Mouse (Mus musculus) brain, adult 2 months (tissue): ENCODE measurements at regions not wholly inside any gene's neighbourhood (a gene's known extent, or its start where the extent isn't known, plus 50 kb on each side); places are given as distances from the start of the nearest gene placed in this dataset.

Source experiments
- DNase-seq: peaks from one replicate; pipeline ENCODE4 v3.0.0; 2011; ENCODE audit warnings: low read depth, low spot score

DNA sequence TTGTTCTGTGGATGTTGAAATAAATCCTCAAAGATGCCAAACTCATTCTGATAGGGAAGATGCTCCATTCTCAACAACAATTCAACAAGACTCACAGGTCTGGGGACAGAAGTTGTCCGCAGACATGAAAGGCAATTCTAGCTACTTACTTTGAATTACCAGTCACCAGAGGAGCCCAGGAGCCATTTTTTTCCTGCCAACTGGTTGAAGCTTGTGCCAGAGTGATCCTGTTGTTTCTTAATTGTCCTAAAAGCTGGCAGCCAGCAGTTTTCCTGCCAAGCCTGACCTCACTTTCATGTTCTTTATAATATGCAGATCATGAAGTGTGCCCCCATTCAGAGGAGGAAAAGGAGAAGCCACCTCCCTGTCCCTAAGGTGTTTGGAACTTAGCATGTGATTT, 110.0 kb upstream of the Ankrd1 start:
- DNase-seq = no peak

DNA sequence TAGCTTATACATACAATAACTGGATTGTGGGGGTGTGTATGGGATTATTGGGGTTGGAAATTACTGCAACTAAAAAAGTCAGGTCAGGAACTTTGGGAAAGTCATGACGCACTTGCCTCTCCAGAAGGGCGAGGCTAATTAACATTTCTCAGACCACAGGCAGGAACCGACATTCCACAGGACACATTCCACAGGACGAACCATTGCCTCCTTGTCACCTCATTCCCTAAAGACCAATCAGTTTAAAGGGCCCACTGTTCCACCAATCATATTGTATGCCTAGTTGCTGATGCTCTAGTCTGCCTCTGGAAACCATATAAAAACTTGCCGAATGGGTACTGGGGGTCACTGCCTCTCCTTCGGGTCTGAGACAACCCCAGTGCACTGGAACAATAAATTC, 113.0 kb upstream of the Pcgf5 start:
- DNase-seq = no peak

DNA sequence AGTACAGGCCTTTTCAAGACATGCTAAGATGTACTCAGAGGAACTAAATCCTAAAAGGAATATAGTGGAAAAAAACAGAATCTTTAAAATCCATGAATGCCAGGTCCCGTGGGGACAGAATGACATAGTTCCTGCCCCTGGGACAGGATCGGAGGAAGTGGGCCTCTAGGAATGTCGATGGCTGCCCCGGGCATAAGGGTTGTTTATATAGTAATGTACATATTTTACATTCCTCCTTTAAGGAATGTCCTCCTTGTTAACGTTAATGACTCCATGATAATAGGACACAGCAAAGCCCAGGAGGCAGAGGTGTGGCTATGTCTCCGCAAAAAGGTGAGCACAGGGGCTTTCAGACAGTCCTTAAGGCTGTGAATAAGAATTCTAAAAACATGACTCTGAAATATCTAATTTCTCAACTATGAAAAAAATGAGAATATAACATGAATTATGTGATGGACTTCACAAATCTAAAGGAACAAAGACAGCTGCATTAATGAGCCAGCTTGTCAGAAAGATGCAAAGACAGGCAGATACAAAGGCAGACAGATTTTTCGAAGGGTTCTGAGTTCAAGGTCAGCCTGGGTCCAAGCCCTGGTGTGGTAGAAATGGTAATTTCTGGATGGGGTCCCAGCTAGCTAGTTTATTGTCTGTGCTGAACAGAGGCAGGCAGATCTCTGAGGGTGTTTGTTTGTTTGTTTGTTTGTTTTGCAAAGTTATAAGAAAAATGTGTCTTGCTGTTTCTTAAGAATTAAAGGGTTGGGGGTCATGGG, 111.3 kb upstream of the Pcgf5 start:
- DNase-seq = no peak

DNA sequence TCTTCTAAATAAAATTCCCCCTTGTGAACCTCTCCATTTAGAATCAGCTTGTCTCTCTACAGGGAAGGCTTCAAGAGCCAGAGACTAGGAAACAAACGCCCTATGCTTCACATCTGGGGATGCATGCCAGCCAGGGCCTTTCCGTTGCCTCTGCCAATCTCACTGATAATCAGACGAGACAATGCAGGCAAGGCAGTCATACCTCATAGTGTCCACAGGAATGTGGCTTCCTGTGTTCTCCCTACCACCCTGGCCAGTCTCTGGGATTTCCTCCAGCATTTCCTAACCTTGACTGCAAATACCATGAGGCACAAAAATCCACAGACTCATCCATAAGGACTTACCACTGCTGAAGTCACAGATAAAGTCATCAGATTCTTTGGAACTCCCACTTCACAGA, 110.4 kb upstream of the Pcgf5 start:
- no peak for DNase-seq

DNA sequence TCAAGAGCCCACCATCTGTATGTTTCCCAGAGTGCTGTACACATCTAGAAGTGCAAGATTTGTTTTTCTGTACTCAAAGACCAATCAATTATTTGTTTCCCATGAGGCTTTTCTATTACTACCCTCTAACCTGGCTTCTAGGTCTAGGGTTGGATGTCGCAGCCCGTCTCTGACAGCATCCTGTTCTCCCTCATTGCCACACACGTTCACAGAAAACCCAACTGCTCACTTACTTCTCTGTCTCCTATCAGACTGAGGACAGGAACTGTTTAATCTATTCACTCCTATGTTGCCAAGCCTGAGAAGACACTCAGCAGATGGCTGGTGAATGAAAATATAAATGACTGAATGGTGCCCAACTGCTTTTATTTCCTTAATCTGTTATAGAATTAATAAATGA, 109.6 kb upstream of the Pcgf5 start:
- DNase-seq = no peak

DNA sequence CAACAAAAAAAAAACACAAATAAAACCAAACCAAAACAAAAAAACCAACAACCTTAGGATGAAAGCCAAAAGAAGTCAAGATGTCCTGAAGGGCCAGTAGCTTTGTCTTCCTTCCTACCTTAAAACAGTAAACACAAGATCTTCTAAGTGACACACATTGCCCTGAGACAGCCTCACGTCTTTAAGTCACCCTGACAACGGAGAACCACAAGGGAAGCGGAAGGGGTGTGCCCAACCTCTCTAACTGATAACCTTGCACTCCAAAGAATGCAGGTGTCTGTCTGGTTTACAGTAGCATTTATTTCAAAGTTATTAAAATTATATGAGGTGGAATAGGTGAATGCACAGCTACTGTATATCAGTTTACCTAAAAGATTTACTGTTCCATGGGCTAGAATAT, 105.7 kb upstream of the Pcgf5 start:
- DNase-seq = no peak

DNA sequence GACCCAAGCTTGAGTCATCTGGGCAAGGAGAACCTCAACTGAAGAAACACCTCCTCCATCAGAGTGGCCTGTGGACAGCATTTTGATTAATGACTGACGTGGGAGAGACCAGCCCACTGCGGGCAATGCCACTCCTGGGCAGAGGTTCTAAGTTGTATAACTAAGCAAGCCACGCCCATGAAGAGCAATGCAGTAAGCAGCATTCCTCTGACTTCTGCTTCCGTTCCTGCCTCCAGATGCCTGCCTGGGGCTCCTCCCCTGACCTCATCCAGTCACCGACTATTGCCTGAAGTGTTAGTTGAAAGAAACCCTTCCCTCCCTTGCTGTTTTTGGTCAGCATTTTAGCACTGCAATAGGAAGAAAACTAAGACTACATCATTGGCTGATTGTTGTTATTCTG, 105.2 kb upstream of the Pcgf5 start:
- DNase-seq = no peak

DNA sequence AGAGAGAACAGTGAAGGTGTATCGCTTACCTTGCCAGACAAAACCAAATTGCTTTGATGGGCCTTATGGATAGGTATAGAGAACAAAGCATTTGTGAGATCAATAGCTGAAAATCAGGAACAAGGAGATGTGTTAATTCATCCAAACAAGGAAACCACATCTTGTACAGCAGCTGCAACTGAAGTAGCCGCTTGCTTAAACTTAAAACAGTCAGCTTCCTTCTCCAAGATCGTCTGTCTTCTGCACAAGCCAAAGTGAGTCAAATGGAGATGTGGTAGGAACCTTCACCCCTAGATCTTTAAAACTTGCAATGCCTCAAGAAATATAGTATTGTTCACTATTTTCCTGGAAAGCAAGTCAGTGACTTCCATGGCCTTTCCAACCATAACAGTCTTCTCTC, 95.6 kb upstream of the Pcgf5 start:
- no peak for DNase-seq

DNA sequence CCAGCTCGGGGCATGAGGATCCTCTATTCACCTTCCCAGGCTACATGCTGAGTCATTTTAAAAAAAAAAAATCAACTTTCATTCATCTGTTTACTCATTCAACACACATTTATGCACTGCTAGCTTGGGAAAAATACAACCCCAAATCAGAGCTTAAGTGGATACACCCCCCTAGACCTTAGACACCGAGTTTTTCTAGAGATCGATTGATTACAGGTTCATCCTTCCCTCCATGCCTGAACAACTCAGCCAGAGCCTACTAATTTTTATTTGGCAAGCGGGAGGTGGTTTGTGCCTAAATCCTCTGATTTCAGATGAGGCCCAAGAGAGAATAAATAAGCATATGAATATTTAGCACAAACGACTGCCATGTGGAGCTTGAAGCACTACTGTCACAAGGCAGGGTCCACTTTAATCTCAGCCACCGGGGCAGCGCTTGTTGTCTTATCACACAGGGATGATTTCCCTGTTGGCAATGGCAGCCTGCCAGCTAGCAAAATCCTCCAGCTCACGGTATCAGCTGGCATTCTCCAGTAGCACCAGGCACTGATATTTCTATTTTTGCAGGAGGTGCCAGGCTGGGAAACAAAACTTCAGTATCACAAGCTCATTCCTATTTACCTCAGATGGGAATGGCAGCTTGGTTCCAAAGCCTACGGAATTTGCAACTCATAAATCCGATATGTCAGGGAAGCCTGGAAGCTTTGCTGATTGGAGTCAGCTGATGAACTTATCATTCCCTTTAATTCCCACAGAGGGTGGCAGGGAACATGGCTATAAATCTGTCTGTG, 90.2 kb upstream of the Pcgf5 start:
- peak; percentile 72 for DNase-seq

DNA sequence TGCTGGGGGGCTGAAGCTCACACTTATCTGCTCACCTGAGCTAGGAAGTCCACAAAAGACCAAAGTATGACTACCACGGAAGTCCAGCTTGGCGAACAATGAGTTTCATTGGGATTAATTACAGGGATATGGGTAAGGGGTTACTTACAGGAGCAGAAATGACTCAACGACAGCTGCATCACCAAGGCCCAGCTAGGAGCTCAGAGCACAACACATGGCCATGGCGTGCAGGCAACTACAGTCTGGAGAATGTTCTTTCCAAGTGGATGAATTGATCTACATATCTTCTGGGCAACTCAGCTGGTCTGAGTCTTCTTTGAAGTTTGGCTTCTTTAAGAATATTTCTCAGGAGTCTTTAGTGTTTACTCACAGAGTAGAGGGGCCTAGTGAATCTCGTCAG, 86.3 kb upstream of the Pcgf5 start:
- DNase-seq = no peak

DNA sequence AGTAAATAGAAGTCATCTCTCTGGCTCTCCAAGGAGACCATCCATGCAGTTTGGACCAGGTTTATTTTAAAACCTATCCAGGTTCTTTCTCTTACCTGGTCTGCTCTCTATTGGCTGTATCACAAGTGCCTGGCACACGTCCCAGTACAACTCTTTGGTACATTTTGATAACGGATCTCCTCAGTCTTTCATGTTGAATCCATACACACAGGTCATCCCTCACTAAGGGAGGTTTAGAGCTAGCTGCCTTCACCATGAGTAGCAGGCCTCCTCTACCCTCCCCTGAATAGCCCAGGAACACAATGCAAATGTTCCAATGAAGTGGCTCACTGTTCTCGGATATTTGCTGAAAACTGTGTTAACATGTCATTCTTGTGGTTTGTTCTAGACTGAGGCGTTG, 84.2 kb upstream of the Pcgf5 start:
- DNase-seq = no peak

DNA sequence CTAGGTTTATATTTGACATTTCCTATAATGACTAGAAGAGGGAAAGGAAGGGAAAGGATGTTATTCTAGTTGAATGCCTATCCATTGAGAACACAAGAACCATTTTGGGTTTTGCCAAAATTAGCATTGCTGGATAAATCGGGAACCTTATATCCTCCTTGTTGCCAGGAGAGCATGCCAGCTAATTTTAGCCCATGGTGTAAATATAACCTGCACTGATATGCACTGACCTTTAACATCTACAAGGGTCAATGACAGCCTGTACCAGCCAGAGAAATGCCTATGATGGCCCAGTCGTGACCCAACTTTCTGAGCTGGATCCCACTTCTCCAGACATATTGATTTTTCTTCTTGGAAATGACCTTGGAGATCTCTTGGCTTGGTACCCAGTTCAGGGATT, 83.7 kb upstream of the Pcgf5 start:
- DNase-seq = peak; percentile 8

DNA sequence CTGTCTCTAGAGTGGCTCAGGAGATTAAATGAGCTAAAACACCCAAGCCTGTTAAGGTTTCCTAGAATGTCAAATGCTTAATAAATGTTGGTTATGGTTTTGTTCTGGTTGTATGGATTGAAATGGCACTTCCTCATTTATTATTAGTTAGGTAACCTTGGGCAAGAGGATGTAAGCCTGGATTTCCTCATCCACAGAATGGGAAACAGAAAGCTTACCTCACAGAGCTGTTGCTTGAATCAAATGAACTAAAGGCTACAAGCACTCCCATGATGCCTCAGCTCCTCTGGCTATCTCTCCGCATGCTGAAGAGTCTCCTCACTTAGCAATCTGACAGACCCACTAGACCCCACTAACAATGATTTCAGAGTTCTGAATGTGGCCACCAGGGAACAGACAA, 82.8 kb upstream of the Pcgf5 start:
- no peak for DNase-seq

DNA sequence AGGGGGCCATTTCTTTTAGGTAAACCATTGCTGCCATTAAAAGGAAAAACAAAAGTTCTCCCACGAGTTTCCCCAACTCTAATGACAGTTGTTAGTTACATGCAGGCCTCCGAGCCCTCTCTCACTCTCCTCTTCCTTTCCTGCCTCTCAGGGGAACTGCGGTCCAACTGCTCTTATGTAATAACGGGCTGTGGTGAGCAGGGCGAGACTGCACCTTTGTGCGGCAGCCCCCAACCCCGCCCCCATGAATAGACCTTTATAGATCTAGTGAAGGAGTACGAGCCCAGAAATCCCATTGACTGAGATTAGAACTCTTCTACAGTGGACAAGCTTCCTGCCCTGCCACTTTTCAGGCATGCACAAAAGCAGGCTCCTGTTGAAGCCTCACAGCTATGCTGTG, 81.8 kb upstream of the Pcgf5 start:
- DNase-seq = no peak

DNA sequence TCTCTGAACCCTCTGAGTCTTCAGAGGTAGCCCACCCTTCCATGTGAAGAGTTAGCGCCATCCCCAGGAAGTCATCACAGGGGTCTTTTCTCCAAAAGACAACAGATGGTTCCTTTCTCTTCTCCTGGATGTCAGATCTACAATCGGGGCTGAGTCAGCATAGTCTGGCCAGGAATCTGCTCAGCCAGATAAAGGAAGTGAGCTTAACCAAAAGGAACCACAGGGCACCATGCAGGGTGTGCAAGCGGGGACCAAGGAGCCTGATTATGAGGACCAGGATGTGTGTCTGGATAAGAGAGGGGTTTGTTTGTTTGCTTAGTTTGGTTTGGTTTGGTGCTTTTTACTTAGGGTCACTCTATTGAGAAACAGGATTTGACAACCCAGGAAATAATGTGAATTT, 74.6 kb upstream of the Pcgf5 start:
- DNase-seq = no peak

DNA sequence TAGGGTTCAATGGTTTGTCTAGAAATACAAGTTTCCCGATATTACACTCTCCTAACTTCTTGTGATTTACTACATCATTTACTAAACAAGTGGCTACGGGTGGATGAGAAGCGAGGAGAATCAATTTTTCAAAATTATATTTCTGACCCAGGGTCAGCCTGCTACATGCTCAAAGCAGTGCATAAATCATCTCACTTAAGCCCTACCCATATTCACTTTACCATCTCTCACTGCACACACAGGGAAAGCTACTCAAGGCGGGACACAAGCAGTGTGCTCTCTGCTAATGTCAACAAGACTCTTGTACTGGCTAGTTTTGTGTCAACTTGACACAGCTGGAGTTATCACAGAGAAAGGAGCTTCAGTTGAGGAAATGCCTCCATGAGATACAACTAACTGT, 62.6 kb upstream of the Pcgf5 start:
- no peak for DNase-seq

DNA sequence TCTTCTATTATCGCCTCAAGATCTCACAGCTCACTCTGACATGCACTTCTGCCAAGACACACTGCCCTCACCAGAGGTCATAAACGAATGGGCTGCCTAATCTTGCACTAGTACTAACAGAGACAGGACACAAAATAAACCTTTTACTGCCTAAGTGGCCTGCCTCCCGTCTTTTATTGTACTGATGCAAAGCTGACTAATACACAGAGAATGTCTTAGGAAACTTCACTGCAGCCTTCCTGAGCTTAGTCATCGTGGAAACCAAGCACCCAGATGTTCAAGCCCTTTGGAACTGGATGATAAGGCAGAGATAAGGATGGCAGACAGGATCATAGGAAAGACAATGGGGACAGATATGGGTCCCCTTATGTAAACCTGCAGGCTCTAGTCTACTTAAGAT, 57.3 kb upstream of the Pcgf5 start:
- no peak for DNase-seq

DNA sequence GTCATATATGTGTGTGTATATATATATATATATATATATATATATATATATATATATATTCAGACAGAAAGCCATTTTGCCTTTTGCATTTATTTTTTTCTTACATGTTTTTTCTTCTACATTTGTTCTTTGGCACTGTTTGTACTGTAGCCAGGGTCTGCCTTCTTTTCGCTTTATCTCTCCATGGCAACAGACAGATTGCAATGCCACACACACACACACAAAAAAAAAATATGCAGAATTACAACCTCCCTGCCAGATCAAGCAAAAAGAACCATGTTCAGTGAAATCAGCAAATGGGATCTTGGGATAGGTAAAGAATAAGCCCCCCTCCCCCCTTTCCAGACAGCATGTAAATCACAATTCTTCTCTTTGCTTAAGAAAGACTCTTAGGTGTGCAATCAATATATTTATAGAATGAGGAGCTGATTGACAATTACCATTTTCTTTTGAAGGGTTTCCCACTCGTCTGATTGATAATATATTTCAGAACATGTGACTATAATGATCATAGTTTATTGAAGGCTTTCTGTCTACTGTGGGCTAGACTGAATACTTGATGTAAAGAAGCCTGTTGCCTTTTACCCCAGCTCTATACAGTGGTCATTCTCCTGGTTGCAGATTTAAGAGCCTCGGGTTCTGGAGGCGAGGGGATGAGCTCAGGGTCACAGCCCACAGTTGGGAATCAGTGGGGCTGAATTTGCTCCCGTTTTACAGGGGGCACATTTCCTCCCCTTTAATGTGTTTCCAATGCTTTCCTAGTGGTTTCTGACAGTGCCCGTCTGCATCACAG, 54.7 kb upstream of the Pcgf5 start:
- peak; percentile 35 for DNase-seq
